Mouse (Mus musculus) lung, adult 10 weeks (tissue): ENCODE results near the gene Bnc2. TPM values are rescaled to one million over a fixed set of nuclear protein-coding genes. Genes with fewer than 3 reads are reported as not detected.

Experiments used
- polyA plus RNA-seq: library from polyadenylated mRNA; stranded (reverse); fragments of 350-450 nt; fragmentation: Illumina TruSeq; extraction: RNeasy Lipid Tissue Mini Kit (QIAGEN cat#74804); gene quantifications from one replicate; pipeline ENCODE4 v1.2.3, GENCODE M21; 2014; ENCODE audit warnings: low read depth, low replicate concordance; ENCODE audit not compliant: insufficient read depth

Bnc2 gene
- 0.52 TPM for polyA plus RNA-seq

GRCm38 (mm10) chr4:84675171-84675973 lies at the start of gene Bnc2:
Bnc2 (minus strand) TSS chr4:84675275.

Other genes starting within 250 kb of the Bnc2 start
- 5.2 TPM for gene Cntln, start 209.0 kb upstream of the Bnc2 start, polyA plus RNA-seq